Mouse (Mus musculus): ENCODE measurements around the gene Stxbp6.

Gene Stxbp6

GRCm38 (mm10) chr12:44903205-44903732 lies 171.2 kb downstream of the Stxbp6 start:
- DNase-seq = peak; percentile 8

GRCm38 (mm10) chr12:44899173-44899870 lies 175.2 kb downstream of the Stxbp6 start:
- DNase-seq = no peak

- DNase-seq = no peak
Measured at GRCm38 (mm10) chr12:44896460-44896859, 178.0 kb downstream of the Stxbp6 start.

DNA sequence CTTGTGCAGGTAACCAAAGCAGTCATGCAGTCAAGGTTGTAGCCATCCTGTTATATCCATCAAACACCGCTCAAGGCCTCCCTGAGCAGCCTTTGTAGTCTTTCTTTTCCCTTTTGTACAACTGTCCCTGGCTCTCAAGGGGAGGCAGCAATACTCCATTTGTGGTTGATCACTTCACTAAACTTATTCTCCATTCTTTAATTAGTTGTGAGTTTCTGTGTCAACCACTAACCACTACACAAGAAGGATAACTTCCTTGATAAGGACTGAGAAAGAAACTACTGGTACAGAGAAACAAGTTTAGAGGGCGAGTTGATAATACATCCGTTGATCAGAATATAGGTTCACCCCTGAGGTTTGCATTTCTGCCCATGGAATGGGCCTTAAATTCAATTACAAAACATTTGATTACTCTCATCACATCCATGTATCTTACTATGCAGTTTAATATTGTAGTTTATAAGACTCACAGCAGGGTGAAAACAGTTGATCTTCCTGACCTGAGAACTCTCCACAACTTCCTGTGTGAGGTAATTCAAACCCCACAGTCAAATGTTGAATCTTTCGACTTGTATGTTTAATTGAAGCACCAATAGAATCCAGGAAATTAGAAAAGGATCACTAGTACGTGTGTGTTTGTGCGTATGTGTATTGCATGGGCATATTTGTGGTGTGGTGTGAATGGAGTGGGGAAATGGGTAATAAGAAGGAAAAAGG lies 184.7 kb downstream of the Stxbp6 start:
- DNase-seq = no peak

GRCm38 (mm10) chr12:44886826-44887225 lies 187.7 kb downstream of the Stxbp6 start:
- DNase-seq = no peak

GRCm38 (mm10) chr12:44872697-44873096 lies 201.8 kb downstream of the Stxbp6 start:
- DNase-seq = no peak

DNA sequence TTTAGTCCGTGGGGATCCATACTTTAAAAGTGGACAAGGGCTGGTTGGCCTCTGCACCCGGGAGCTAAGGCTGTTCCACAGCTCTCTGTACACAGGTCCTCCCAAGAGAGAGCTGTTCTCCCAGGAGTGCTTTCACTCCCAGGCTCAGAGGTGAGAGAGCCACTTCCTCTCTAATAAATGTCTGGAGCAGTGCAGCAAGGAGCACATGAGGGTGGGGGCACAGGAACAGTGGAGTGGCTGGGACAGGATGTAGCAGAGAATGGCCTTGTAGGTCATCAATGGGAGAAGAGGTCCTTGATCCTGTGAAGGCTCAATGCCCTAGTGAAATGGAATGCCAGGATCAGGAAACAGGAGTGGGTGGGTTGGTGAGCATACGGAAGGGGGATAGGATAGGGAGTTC lies 209.1 kb downstream of the Stxbp6 start:
- no peak for DNase-seq

DNA sequence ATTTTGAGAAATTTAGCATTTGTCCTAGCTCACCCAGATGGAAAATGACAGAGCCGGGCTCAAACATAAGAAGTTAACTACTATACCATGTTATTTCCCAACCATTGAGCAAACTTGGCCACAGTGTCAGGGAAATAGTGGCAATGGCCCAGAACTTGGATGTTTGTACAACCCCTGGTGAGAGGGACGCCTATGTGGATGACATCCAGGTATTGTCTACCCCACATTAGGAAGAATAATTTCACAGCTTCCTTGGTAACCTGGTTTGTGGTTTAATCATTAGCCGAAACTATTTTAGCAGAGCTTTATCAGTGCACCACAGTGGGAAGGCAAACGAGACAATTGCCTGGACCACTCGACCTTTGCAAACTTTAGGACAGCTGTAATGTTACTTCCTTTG lies 215.1 kb downstream of the Stxbp6 start:
- no peak for DNase-seq

DNA sequence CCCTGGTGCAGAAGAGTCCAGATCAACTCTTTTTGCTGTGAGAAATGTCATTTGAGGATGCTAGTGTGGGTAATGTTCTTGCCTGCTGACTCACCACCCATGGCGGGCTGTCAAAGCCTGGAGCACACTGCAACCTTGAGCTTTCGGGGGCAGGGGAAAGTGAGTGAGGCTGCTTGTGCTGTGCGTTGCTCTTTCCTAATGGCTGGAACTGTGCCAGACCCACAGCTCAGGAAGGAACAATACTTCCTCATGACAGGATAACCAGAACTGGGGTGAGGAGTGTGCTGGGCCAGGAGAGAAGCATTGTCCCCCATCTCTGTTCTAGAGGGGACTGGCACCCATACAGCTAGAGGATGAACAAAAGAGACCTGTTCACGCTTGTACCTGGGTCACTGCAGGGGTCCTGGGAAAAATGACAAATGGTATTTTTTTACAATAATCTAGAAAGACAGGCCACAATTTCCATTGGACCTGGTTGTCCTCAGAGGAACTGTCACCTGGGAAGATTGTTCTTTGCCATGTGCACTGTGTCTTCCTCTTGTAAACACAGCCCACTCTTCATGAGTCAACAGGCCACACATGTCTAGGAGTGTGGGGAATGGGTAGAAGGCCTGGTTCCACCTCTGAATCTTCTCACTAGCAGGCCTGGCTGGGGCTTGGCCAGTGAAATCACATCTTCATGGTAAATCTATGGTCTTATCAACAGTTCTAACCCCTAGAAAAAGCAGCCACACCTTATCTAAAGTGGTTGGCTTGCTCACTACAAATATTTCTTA lies 216.2 kb downstream of the Stxbp6 start:
- DNase-seq = peak; percentile 4

- DNase-seq = no peak
Measured at GRCm38 (mm10) chr12:44852024-44852423, 222.5 kb downstream of the Stxbp6 start.

DNA sequence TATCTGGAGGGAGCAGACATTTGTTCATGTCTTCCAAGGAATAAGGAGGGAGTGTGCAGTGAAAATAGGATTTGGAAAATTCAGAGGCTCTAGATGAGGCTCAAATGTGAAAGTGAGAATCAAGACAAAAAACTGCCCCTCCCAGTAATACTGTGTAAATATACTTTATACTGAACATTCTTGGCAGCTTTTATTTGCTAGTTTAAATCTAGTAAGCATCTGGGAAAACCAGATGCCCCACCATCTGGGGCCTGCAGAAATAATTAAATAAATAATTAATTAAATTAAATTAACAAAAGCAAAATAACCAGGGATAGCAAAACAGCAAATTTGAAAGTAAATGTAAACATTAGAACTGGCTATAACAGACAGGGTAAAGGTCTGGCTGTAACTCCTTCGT lies 224.0 kb downstream of the Stxbp6 start:
- DNase-seq = no peak

- DNase-seq = no peak
Measured at GRCm38 (mm10) chr12:44848483-44849221, 225.9 kb downstream of the Stxbp6 start.

- no peak for DNase-seq
Measured at GRCm38 (mm10) chr12:44840585-44840984, 233.9 kb downstream of the Stxbp6 start.

GRCm38 (mm10) chr12:44839594-44840373 lies 234.7 kb downstream of the Stxbp6 start:
- DNase-seq = no peak

- no peak for DNase-seq
Measured at GRCm38 (mm10) chr12:44835879-44836467, 238.5 kb downstream of the Stxbp6 start.

- DNase-seq = no peak
Measured at GRCm38 (mm10) chr12:44811895-44812294, 262.6 kb downstream of the Stxbp6 start.

GRCm38 (mm10) chr12:44804213-44804612 lies 270.3 kb downstream of the Stxbp6 start:
- no peak for DNase-seq

Data from cerebellum, adult 9-10 months (tissue).